Comparison of ENCODE assay signal across 8 mouse cellular contexts in genomic region chr3:95015891-95016531, GRCm38 (mm10). TPM values are rescaled to one million over a fixed set of nuclear protein-coding genes. Genes with fewer than 3 reads are reported as not detected.
DNase-seq lines count a peak whose midpoint lies in the region; ATAC-seq lines count a peak whose summit lies in the region.

No protein-coding gene starts in this region.

- no peaks in the 10 kb centered on the region for H3K9me3 ChIP-seq in intestine, embryonic 14.5 days (ENCODE audit: control insufficient read depth, low read length)

- H3K9ac ChIP-seq in intestine, embryonic 14.5 days (ENCODE audit: low read length) = peak overlapping the region; percentile 80

- H3K4me1 ChIP-seq in intestine, embryonic 14.5 days (replicated peaks; ENCODE audit: control insufficient read depth, insufficient read depth, low read length) = peaks cover 18% of the 10 kb centered on the region

- peaks cover 17% of the 10 kb centered on the region for H3K36me3 ChIP-seq in intestine, embryonic 14.5 days (ENCODE audit: control insufficient read depth, insufficient read depth, low read length)

- peak overlapping the region; percentile 98 for H3K27ac ChIP-seq in intestine, embryonic 14.5 days (ENCODE audit: low read depth)

- DNase-seq in adrenal gland, adult 18-20 months (ENCODE audit: low spot score in 2 of 2) = peak; percentile 90 to 92
- DNase-seq in embryo, embryonic 11 days = peak; percentile 93
- DNase-seq in gastrocnemius, postnatal 25 days = peak; percentile 92
- DNase-seq in intestine, embryonic 14.5 days (ENCODE audit: low spot score) = peak; percentile 96
- peak; percentile 91 to 96 for DNase-seq in left cerebral cortex, postnatal 14 days (ENCODE audit: low spot score in 2 of 2)
- DNase-seq in mesoderm, embryonic 11.5 days (ENCODE audit: low read depth, low spot score) = peak; percentile 92
- peak; percentile 90 to 95 for DNase-seq in right cerebral cortex, postnatal 36 days (ENCODE audit: low spot score in 2 of 2)
- DNase-seq in yolk sac, embryonic 10.5 days (ENCODE audit: low spot score) = peak; percentile 96

- no peaks in the 10 kb centered on the region for H3K27me3 ChIP-seq in intestine, embryonic 14.5 days (replicated peaks; ENCODE audit: control insufficient read depth, insufficient read depth, low read length)

- H3K4me2 ChIP-seq in intestine, embryonic 14.5 days (ENCODE audit: low read length) = peak overlapping the region; percentile 80

- peak overlapping the region; percentile 79 for H3K4me3 ChIP-seq in intestine, embryonic 14.5 days (ENCODE audit: low read depth, low read length)

- intact Hi-C loops in left cerebral cortex, postnatal 14 days (cut with DNase I) = no loop called here

- ATAC-seq in intestine, embryonic 14.5 days (replicated peaks; ENCODE audit: low FRiP score, low TSS enrichment, low read depth) = peak; percentile 81

- WGBS in intestine, embryonic 14.5 days = under 1% methylated on average over 40 of the region's 40 CpGs

RNA-seq across cellular contexts. Expression of gene Zfp687, which starts 0.8 kb away (rescaled TPM):
- total RNA-seq in adrenal gland, adult 18-20 months (2021) = 10 to 100 TPM; 22.7 to 26.1 TPM
- total RNA-seq in gastrocnemius, postnatal 25 days (2021) = 1 to 10 TPM; 8.4 to 8.9 TPM
- 23.9 and 27.8 TPM in 2 replicates for polyA plus RNA-seq in intestine, embryonic 14.5 days (2014; fragmentation: Nextera tagmentation; extraction: Ambion mirVana)
- 10 to 100 TPM; 21.8 to 22.2 TPM for total RNA-seq in left cerebral cortex, postnatal 14 days (2021)

RNA-seq across cellular contexts. Expression of gene Psmd4, which starts 26.4 kb away (rescaled TPM):
- total RNA-seq in adrenal gland, adult 18-20 months (2021) = 100 to 1,000 TPM; 267 to 274 TPM
- 100 to 1,000 TPM; 163 to 181 TPM for total RNA-seq in gastrocnemius, postnatal 25 days (2021)
- polyA plus RNA-seq in intestine, embryonic 14.5 days (2014; fragmentation: Nextera tagmentation; extraction: Ambion mirVana) = 237 and 260 TPM in 2 replicates
- 100 to 1,000 TPM; 149 to 157 TPM for total RNA-seq in left cerebral cortex, postnatal 14 days (2021)

RNA-seq across cellular contexts. Expression of gene Pi4kb, which starts 41.5 kb away (rescaled TPM):
- 10 to 100 TPM; 62.9 to 65.3 TPM for total RNA-seq in adrenal gland, adult 18-20 months (2021)
- total RNA-seq in gastrocnemius, postnatal 25 days (2021) = 10 to 100 TPM; 20.2 to 23.8 TPM
- polyA plus RNA-seq in intestine, embryonic 14.5 days (2014; fragmentation: Nextera tagmentation; extraction: Ambion mirVana) = 24.1 and 24.8 TPM in 2 replicates
- 10 to 100 TPM; 49.8 to 52.0 TPM for total RNA-seq in left cerebral cortex, postnatal 14 days (2021)

Comparison
In these comparisons a context has a peak if more than half of its experiments do, and no peak if none do; other contexts are left out.
1. Peak in every context shown above with its lines: DNase-seq, ATAC-seq, H3K4me3 ChIP-seq and H3K27ac ChIP-seq.